Mouse (Mus musculus): Measurements from ENCODE around the gene Sgo1.

DNA sequence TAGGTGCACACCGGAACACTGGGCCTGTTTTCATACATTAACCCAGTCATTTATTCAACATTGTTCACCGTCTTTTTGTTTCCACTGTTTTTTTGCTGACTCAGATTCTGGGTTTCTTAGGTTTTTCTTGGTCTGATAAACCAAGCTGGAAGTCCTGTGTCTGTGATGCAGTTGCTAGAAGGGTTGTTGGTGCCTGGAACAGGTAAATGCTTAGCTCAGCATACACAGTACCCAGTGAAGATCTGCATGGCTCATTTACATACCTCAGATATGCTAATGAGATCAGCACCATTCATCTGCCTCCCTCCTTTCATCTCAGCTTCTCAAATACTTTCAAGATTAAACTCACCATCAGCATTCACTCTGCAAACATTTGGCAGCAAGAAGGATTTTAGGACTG lies 30.5 kb downstream of the Sgo1 start:
- TF ChIP-seq POLR2A (IDR thresholded peaks at IDR 0.05; ENCODE audit: control insufficient read depth, extremely low read depth, insufficient read depth, low read length, poor library complexity): no peak
- no peak for TF ChIP-seq CTCF (IDR thresholded peaks at IDR 0.05; ENCODE audit: borderline replicate concordance, control insufficient read depth, extremely low read depth, insufficient read depth, low read length, poor library complexity)
